Comparison of ENCODE assay signal across 8 mouse cellular contexts in the genomic region with DNA sequence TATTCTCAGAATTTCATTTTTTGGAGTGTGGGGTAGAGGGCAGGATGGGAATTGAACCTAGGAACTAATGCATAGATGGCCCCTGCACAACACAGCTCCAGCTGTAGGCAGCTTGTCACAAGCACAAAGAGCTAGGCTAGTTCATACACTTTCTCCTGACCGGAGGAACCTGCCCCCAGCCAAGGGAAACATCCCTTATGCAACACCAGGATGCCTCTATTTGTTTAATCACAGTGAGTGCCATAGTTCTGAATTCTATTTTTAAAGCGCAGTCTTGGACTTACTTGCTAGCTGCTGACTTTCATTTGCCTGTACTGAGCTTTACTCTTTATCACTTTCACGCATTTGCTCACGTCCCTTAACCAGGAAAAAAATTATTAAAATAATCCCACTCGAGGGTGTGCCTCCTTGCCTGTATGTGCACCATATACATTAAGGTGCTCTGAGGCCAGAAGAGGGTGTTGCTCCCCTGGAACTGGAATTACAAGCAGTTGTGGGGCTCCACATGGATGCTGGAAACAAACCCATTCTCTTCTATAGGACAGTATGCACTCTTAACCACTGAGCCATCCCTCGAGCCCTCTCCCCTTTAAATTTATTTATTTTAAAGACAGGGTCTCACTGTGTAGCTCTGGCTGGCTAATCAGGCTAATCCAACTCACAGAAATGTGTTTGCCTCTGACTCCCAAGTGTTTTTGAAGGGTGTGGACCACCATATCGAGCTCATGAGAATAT. TPM values are rescaled to one million over a fixed set of nuclear protein-coding genes. Genes with fewer than 3 reads are reported as not detected.
DNase-seq lines count a peak whose midpoint lies in the region; ATAC-seq and TF ChIP-seq lines count a peak whose summit lies in the region.

No protein-coding gene starts in this region.

- TF ChIP-seq POLR2A in limb, embryonic 14.5 days (IDR thresholded peaks at IDR 0.05; ENCODE audit: borderline replicate concordance, extremely low read depth, insufficient read depth, insufficient read length), result no peak

- peak overlapping the region; percentile 82; the same call in 1 of the 2 replicates for H3K9ac ChIP-seq in forebrain, embryonic 13.5 days
- H3K9ac ChIP-seq in limb, embryonic 14.5 days (ENCODE audit: low read depth, low read length, severe bottlenecking), result 0 out of 2 replicates have a peak overlapping the region, but pooled peaks have one; percentile 88
- H3K9ac ChIP-seq in neural tube, embryonic 12.5 days, result peak overlapping the region; percentile 77; the same call in 1 of the 2 replicates

- peak; percentile 6 for DNase-seq in kidney, adult 11 months
- DNase-seq in kidney, postnatal 10 days, result no peak
- no peak for DNase-seq in limb, embryonic 14.5 days (ENCODE audit: low spot score)
- no peak for DNase-seq in B cell, adult 2 months
- no peak for DNase-seq in cerebellum, postnatal 4 days (ENCODE audit: low spot score in 2 of 2)

- H3K36me3 ChIP-seq in forebrain, embryonic 13.5 days (ENCODE audit: poor library complexity, severe bottlenecking), result no peaks in the 10 kb centered on the region
- H3K36me3 ChIP-seq in limb, embryonic 14.5 days (ENCODE audit: control insufficient read depth, insufficient read depth, low read length), result no peaks in the 10 kb centered on the region
- no peaks in the 10 kb centered on the region for H3K36me3 ChIP-seq in neural tube, embryonic 12.5 days

- peak overlapping the region; percentile 69; the same call in 1 of the 2 replicates for H3K4me2 ChIP-seq in forebrain, embryonic 13.5 days
- peak overlapping the region; percentile 66 for H3K4me2 ChIP-seq in limb, embryonic 14.5 days (replicated peaks; ENCODE audit: low read depth, low read length, severe bottlenecking)
- peak overlapping the region; percentile 69; the same call in 1 of the 2 replicates for H3K4me2 ChIP-seq in neural tube, embryonic 12.5 days (replicated peaks)

- 77% methylated on average over 7 of the region's 7 CpGs for WGBS in forebrain, embryonic 13.5 days
- 71% methylated on average over 7 of the region's 7 CpGs for WGBS in limb, embryonic 14.5 days
- 75% methylated on average over 7 of the region's 7 CpGs for WGBS in neural tube, embryonic 12.5 days

- H3K4me3 ChIP-seq in forebrain, embryonic 13.5 days, result peak overlapping the region; percentile 70; the same call in 1 of the 2 replicates
- peak overlapping the region; percentile 80; the same call in 1 of the 2 replicates for H3K4me3 ChIP-seq in limb, embryonic 14.5 days (replicated peaks; ENCODE audit: low read length)
- H3K4me3 ChIP-seq in neural tube, embryonic 12.5 days, result no peak overlapping the region

- H3K27me3 ChIP-seq in forebrain, embryonic 13.5 days, result no peaks in the 10 kb centered on the region
- H3K27me3 ChIP-seq in limb, embryonic 14.5 days (ENCODE audit: control insufficient read depth, insufficient read depth, low read length), result no peaks in the 10 kb centered on the region
- H3K27me3 ChIP-seq in neural tube, embryonic 12.5 days (replicated peaks), result no peaks in the 10 kb centered on the region

- H3K9me3 ChIP-seq in forebrain, embryonic 13.5 days (replicated peaks), result no peaks in the 10 kb centered on the region
- no peaks in the 10 kb centered on the region for H3K9me3 ChIP-seq in limb, embryonic 14.5 days (ENCODE audit: control insufficient read depth, low read length)
- H3K9me3 ChIP-seq in neural tube, embryonic 12.5 days, result no peaks in the 10 kb centered on the region

- H3K27ac ChIP-seq in forebrain, embryonic 13.5 days, result no peak overlapping the region
- H3K27ac ChIP-seq in limb, embryonic 14.5 days (replicated peaks; ENCODE audit: low read depth, low read length), result no peak overlapping the region
- H3K27ac ChIP-seq in neural tube, embryonic 12.5 days, result no peak overlapping the region

- ATAC-seq in forebrain, embryonic 13.5 days, result no peak
- ATAC-seq in limb, embryonic 14.5 days (ENCODE audit: low FRiP score, low read depth), result no peak
- ATAC-seq in neural tube, embryonic 12.5 days (ENCODE audit: low FRiP score, low read depth), result no peak
- ATAC-seq in activated CD4-positive, CD25-positive, alpha-beta regulatory T cell, adult 4 months, result no peak

- no peaks in the 10 kb centered on the region for H3K4me1 ChIP-seq in forebrain, embryonic 13.5 days
- H3K4me1 ChIP-seq in limb, embryonic 14.5 days (ENCODE audit: control insufficient read depth, insufficient read depth, low read length), result peaks cover 4% of the 10 kb centered on the region; the same call in 1 of the 2 replicates
- no peaks in the 10 kb centered on the region; the same call in 1 of the 2 replicates for H3K4me1 ChIP-seq in neural tube, embryonic 12.5 days

RNA-seq across cellular contexts. Expression of a gene that starts 0.8 kb away (rescaled TPM):
- polyA plus RNA-seq in forebrain, embryonic 13.5 days (2015; fragmentation: Nextera tagmentation; extraction: Ambion mirVana), result 15.9 and 20.7 TPM in 2 replicates
- polyA plus RNA-seq in limb, embryonic 14.5 days (2012; rRNA removed), result 21.8 and 25.1 TPM in 2 replicates
- 41.1 TPM in 2 replicates for polyA plus RNA-seq in limb, embryonic 14.5 days (2014; fragmentation: Nextera tagmentation; extraction: Ambion mirVana)
- 20.4 and 21.2 TPM in 2 replicates for polyA plus RNA-seq in neural tube, embryonic 12.5 days (2016; fragmentation: Nextera tagmentation; extraction: Ambion mirVana)
- polyA plus RNA-seq in activated CD4-positive, CD25-positive, alpha-beta regulatory T cell, adult 4 months (2017; shearing (Covaris generic)), result 10 to 100 TPM; 14.7 to 15.4 TPM

RNA-seq across cellular contexts. Expression of a gene that starts 56.3 kb away (rescaled TPM):
- polyA plus RNA-seq in forebrain, embryonic 13.5 days (2015; fragmentation: Nextera tagmentation; extraction: Ambion mirVana), result 29.5 and 36.5 TPM in 2 replicates
- 34.4 and 43.5 TPM in 2 replicates for polyA plus RNA-seq in limb, embryonic 14.5 days (2012; rRNA removed)
- 46.5 and 49.4 TPM in 2 replicates for polyA plus RNA-seq in limb, embryonic 14.5 days (2014; fragmentation: Nextera tagmentation; extraction: Ambion mirVana)
- 50.8 and 56.9 TPM in 2 replicates for polyA plus RNA-seq in neural tube, embryonic 12.5 days (2016; fragmentation: Nextera tagmentation; extraction: Ambion mirVana)
- 10 to 100 TPM; 21.7 to 26.2 TPM for polyA plus RNA-seq in activated CD4-positive, CD25-positive, alpha-beta regulatory T cell, adult 4 months (2017; shearing (Covaris generic))
